Mouse (Mus musculus) layer of hippocampus, adult 9-10 months (tissue): Measurements from ENCODE around the gene Fsip1.
"Not testable (repeated sequence)": the region's sequence is repeated elsewhere in the genome, so short reads cannot be mapped to it uniquely, and the experiment has no call there.

Source experiments
- DNase-seq: peaks from one replicate; pipeline ENCODE4 v3.0.0; 2022; ENCODE audit warnings: low spot score

The Fsip1 gene

DNA sequence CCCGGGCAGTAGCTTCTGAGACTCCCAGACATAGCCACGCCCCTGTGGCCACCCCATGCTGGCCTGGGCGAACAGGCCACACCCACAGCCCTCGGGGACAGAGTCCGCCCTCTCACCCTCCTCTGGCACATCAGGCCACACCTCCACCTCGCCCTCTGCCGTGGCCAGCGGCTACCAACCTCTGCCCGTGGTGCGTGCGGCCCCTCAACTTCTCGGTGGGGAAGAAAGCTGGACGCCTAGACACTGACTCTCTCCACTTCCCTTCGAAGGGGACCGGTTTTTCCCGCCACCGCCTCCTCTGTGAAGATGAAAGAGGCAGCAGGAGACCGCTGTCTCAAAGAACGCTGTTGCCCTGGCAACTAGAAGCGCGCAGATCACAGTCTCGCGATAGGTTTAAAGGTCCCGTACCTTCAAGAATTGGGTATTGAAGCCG is at the start of gene Fsip1:
TSS of gene Fsip1 (minus strand) at position 346 of the 433 bp plus-strand sequence.
- no peak for DNase-seq

GRCm38 (mm10) chr2:118306522-118306895 is 49.7 kb upstream of the Fsip1 start:
- DNase-seq: no peak

GRCm38 (mm10) chr2:118305827-118306521 is 49.2 kb upstream of the Fsip1 start:
- no peak for DNase-seq

DNA sequence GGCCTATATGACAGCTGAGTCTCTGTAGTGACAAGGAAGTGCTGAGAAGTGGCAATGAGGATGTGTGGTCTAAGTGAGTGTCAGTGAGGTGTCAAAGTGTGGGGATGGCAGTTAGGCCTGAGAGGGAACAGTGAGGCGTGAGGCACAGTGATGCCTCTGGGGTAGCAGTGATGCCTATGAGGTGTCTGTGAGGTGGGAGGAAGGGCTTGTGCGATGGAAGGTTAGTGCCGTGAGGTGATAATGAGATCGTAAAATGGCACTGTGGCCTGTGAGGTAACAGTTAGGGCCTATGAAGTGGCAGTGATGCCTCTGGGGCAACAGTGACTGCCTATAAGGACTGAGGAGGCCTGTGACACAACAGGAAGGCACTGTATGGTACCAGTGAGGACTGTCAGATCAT is 46.7 kb upstream of the Fsip1 start:
- DNase-seq: no peak

GRCm38 (mm10) chr2:118301656-118302055 is 44.9 kb upstream of the Fsip1 start:
- DNase-seq: no peak

DNA sequence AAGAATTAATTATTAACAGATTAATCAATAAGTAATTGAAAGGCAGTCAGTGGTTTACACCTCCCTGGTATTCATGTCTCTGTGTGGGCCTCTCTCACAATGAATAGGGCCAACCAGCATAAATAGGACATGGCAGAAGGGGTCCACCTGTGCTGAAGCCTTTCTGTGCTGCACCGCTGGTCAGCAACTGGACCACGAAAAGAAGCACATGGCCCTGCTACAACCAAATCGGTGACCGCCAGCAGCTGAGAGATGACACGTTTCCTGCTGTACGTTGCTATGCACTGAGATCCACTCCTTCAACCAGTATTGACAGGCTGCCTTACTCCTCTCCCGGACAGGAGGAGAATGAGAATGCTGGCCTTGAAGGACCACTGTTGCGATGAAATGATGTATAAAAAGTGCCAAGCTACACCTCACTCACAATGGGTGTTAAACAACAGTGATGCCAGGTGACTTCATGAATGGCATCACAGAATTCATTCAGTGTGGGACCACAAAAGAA is 44.3 kb upstream of the Fsip1 start:
- DNase-seq: no peak

DNA sequence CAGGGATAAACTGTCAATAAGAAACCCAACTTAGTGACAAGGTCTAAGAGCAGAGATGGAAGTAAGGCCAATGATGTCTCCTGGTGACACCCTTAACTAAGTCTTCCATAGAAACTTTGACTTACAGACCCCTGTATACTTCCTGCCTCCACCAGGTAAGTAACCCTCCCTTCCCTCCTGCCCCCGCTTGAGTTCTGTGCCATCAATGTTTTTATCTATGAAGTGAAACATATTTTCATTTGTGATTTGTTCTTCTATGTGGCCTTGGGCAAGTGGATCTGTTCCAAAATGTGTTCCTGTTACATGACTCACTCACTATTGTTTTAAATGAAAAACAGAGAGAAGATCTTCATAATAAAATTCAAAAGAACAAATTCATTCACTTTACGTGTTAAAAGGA is 43.2 kb upstream of the Fsip1 start:
- DNase-seq: no peak

GRCm38 (mm10) chr2:118298601-118299000 is 41.8 kb upstream of the Fsip1 start:
- no peak for DNase-seq

DNA sequence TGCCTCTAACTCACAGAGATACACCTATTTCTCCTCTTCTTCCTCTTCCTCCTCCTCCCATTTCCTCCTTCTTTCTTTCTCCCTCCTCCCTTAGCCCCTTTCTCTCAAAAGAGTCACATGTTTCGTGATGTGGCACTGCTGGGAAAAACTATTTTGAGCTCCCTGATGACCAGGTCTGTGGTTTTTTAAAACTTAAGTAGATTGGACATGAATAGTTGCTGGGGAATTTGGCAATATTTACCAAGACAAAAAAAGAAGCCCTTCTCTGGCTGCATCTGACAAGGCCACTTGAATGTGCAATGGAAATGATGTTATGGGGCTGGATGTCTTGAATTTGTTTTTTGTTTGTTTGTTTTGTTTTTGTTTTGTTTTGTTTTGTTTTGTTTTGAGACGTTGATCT is 41.2 kb upstream of the Fsip1 start:
- DNase-seq: no peak

GRCm38 (mm10) chr2:118295505-118295904 is 38.7 kb upstream of the Fsip1 start:
- no peak for DNase-seq

GRCm38 (mm10) chr2:118293583-118293982 is 36.8 kb upstream of the Fsip1 start:
- no peak for DNase-seq

DNA sequence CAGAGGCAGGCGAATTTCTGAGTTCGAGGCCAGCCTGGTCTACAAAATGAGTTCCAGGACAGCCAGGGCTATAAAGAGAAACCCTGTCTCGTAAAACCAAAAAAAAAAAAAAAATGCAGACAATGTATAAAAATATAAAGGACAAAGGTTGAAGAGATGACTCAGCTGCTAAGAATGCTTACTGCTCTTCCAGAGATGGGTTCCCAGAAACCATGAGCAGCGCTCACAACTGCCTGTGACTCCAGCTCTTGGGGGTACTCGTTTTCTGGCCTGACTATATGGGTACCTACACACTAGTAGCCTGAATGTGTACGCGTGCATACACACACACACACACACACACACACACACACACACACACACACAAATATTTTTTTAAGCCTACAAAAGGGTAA is 32.3 kb upstream of the Fsip1 start:
- not testable (repeated sequence) for DNase-seq

GRCm38 (mm10) chr2:118288326-118289065 is 31.7 kb upstream of the Fsip1 start:
- DNase-seq: no peak

DNA sequence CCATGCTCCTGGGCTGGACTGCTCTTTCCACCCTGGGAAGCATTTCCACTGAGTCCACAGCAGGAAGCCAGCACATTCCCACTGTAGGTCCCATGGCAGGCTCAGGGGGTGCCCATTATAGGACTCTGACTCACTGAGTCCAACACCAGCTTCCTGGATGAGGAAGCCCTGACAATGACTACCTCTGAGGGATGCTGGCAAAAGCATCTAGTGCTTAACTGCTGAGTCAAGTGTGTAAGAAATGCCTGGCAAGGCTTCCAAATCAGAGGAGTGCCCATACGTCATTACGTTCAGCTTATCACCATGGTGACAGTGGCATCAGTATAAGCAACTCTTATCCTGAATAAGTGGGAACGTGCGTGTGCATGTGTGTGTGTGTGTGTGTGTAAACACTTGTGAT is 30.9 kb upstream of the Fsip1 start:
- DNase-seq: no peak

GRCm38 (mm10) chr2:118282467-118282866 is 25.7 kb upstream of the Fsip1 start:
- no peak for DNase-seq

DNA sequence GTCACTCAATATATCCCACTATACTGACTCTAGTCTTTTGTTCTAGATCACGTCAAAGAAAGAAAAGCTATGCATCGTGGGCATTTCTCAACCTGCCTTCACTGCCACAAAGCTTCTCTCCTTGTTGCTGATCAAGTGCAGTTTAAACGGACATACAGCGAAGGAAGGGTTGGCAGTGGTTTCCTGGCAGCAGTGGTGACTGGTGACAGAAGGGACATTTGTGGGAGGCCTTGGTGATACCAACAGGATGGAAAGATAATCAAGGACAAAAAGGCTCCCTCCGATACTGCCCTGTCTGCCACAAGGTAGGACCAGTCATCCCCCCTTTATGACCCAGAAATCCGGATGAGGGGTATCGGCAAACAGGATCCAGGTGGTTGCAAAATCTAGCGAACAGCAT is 21.5 kb upstream of the Fsip1 start:
- DNase-seq: no peak

DNA sequence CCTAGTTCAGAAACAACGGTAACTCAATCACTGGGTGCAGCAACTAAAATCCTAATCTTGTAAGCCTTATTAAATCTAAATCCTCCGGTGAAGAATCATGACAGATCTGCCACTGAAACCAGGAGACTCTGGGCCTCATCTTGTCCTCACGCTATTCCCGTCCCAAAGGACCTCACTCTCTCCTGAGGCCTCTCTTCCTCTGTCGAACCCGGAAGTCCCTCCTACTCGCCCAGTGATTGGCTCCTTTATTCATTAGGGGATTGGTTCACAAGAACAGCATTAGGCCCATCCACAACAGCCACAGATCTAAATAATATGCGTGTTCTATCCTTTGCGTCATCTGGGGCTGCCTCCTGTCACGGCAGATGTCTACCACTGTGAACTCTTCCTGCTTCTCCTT is 14.8 kb upstream of the Fsip1 start:
- DNase-seq: no peak

DNA sequence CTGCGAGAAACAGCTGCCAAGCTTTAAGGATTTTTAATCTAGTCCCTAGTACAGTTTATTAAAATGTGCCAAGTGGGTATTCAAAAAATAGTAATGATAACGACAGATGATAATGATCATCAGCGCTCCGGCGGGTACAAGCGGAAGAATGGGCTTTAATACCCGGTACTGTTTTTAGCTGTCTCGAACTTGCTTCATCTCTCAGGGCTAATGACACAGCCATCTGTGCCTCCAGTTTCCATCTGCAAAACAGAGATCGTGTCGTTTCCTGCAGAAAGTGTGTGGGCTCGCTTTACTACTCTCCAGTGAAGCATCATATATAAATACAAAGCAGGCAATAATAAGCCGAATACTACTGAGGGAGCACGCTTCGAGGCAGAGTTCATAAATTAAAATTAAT is 13.4 kb upstream of the Fsip1 start:
- DNase-seq: peak; percentile 52

- no peak for DNase-seq
These were observed 7.1 kb upstream of the Fsip1 start for GRCm38 (mm10) chr2:118263914-118264201.

- DNase-seq: peak; percentile 40
These were observed 6.6 kb upstream of the Fsip1 start for GRCm38 (mm10) chr2:118263151-118263913.

DNA sequence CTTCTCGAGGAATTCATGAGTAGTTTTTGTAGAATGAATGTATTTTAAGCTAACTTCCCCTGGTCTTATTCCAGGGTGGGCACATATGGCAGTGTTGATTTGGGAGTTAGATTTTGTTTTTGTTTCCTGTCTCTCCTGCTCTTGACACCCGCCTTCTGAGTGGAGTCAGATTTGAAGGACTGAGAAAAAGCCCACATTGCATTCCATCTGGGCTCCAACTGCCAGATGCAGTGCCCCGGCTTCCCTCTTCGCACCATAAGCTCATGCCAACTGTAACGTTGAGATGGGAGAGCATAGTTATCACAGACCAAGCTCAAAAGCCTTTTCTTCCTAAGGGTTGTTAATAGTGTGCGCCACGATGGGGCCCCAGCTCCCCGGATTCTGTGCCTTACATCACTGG is 5.9 kb upstream of the Fsip1 start:
- peak; percentile 48 for DNase-seq

GRCm38 (mm10) chr2:118259746-118260145 is 3.0 kb upstream of the Fsip1 start:
- no peak for DNase-seq

- DNase-seq: no peak
These were observed 328 bp upstream of the Fsip1 start for GRCm38 (mm10) chr2:118257094-118257493.
